Mouse (Mus musculus) liver, embryonic 14.5 days (tissue): ENCODE measurements around the gene Capn7. TPM values are rescaled to one million over a fixed set of nuclear protein-coding genes. Genes with fewer than 3 reads are reported as not detected.

Experiments
- ATAC-seq: fragments of 200-750 bp; cut with Nextera tagmentation; 2 replicates; pipeline ENCODE4 v1.8.0; 2017; ENCODE audit warnings: moderate number of reproducible peaks, mild to moderate bottlenecking, moderate library complexity; ENCODE audit not compliant: insufficient read depth
- DNase-seq, 3 experiments: peaks; one replicate each; pipeline ENCODE4 v3.0.0-alpha.2; 2012 to 2013; ENCODE audit warnings: low read depth in 3 of 3, low spot score in 3 of 3
- H3K27ac ChIP-seq: fragments of 300-500 bp; sonication (generic); 2 replicates; pipeline ENCODE4 v1.5.1; 2014; ENCODE audit warnings: moderate library complexity, mild to moderate bottlenecking, control low read depth, inconsistent platforms
- H3K27me3 ChIP-seq: fragments of 300-500 bp; sonication (generic); 2 replicates; pipeline ENCODE4 v1.6.1; 2014; ENCODE audit warnings: mild to moderate bottlenecking, low read length, moderate library complexity; ENCODE audit not compliant: control insufficient read depth, insufficient read depth
- H3K36me3 ChIP-seq: fragments of 300-500 bp; sonication (generic); replicated peaks from 2 replicates; pipeline ENCODE4 v1.6.1; 2014; ENCODE audit warnings: low read depth; ENCODE audit not compliant: control insufficient read depth, insufficient read depth
- H3K4me1 ChIP-seq, 2 experiments: fragments of 200-500 bp in 1 of 2; fragments of 300-500 bp in 1 of 2; sonication (generic) in 1 of 2; replicated peaks; 2 replicates each; pipeline ENCODE4 v1.6.1; 2012 to 2014; ENCODE audit warnings: antibody characterized with exemption in 1 of 2, inconsistent platforms in 1 of 2, low read length in 1 of 2; ENCODE audit not compliant: control insufficient read depth in 2 of 2, insufficient read depth in 2 of 2
- H3K4me2 ChIP-seq: fragments of 300-500 bp; sonication (generic); 2 replicates; pipeline ENCODE4 v1.6.1; 2014; ENCODE audit warnings: low read depth, mild to moderate bottlenecking, control low read depth, moderate library complexity
- H3K4me3 ChIP-seq, 2 experiments: fragments of 200-500 bp in 1 of 2; fragments of 300-500 bp in 1 of 2; sonication (generic) in 1 of 2; 2 replicates each; pipeline ENCODE4 v1.5.1; 2012 to 2014; ENCODE audit warnings: low read depth in 2 of 2, low read length in 2 of 2, mild to moderate bottlenecking in 2 of 2, control low read depth in 1 of 2, inconsistent platforms in 1 of 2, moderate library complexity in 1 of 2; ENCODE audit not compliant: insufficient read depth in 1 of 2
- H3K9ac ChIP-seq: fragments of 300-500 bp; sonication (generic); replicated peaks from 2 replicates; pipeline ENCODE4 v1.6.1; 2014; ENCODE audit warnings: mild to moderate bottlenecking, control low read depth, moderate library complexity
- H3K9me3 ChIP-seq: fragments of 300-500 bp; sonication (generic); 2 replicates; pipeline ENCODE4 v1.6.1; 2016; ENCODE audit warnings: low read length, mixed read lengths; ENCODE audit not compliant: control insufficient read depth
- CTCF ChIP-seq: IDR thresholded peaks from 2 replicates; pipeline ENCODE4 v1.5.1; 2016; ENCODE audit warnings: antibody characterized with exemption, low read depth, control low read depth
- EP300 ChIP-seq: IDR thresholded peaks from 2 replicates; pipeline ENCODE4 v1.6.1; 2016; ENCODE audit warnings: antibody characterized with exemption, low read depth
- WGBS: fragments of 180-500 bp; shearing (Covaris S2); extraction: QIAGEN DNeasy Blood & Tissue Kit; methylation state at CpG from one replicate; pipeline ENCODE4 v1.1.7; 2014; ENCODE audit not compliant: insufficient replicate concordance; 5-methylcytosine and 5-hydroxymethylcytosine counted together
- polyA plus RNA-seq, 2 experiments: library from polyadenylated mRNA; depleted of rRNA in 1 of 2; stranded (reverse) in 1 of 2; unstranded in 1 of 2; fragments of >200 nt; fragmentation: Nextera tagmentation in 1 of 2; extraction: Ambion mirVana in 1 of 2; gene quantifications; 2 replicates each; pipeline versions ENCODE4 v1.2.1 to v1.2.3; 2012 to 2014

Capn7 gene
- polyA plus RNA-seq, 2 experiments, result 13.7 to 17.7 TPM

DNA sequence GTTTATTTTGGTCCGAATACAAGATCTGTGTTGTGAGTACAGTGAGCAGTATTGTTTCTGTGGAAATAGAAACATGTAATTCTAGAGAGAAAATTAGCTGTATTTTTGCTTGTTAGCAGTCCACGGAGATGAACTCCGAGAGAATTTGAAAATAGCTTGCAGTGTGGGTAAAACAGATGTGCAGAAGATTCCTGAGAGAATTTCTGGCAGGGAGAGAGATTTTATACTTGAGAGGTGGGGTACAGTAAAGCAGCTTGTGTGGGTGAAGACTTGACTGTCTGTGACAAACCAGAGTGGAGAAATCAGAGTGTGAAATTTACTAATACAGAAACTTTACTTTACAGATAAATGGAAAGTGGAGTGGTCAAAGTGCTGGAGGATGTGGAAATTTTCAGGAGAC lies 32.9 kb downstream of the Capn7 start:
- H3K27me3 ChIP-seq, result no peaks in the 10 kb centered on the region
- no peaks in the 10 kb centered on the region for H3K9me3 ChIP-seq
- H3K4me1 ChIP-seq, result peaks cover 0 to 2% of the 10 kb centered on the region in 2 experiments; a peak in 1 of 4 replicates
- ATAC-seq, result no peak
- peaks cover 35% of the 10 kb centered on the region for H3K36me3 ChIP-seq
- H3K4me3 ChIP-seq, result no peak overlapping the region
- H3K9ac ChIP-seq, result no peak overlapping the region
- no peak overlapping the region for H3K4me2 ChIP-seq
- 78% methylated on average over 3 of the region's 3 CpGs for WGBS
- TF ChIP-seq EP300 (no peak), CTCF (no peak)
- no peak overlapping the region for H3K27ac ChIP-seq
- DNase-seq, result no peak

DNA sequence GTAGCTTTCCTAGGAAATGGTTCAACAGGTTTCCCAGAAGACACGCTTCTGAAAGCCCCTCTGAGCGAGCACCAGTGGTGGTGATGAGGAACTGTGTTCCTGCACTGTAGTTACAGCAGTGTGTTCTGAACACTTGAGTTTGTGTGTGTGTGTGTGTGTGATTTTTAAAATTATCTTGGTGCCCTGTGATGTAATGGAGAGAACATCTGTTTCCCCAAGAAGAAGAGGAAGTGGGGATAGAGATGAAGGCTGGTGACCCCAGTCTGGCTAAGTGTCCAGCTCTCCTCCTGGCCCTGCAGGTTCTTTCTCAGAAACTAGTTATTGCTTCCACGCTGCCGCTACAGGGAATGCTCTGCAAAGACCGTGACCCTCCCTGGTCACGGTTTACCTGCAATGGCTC lies 38.0 kb downstream of the Capn7 start:
- peaks cover 37% of the 10 kb centered on the region for H3K36me3 ChIP-seq
- no peak for DNase-seq
- H3K9ac ChIP-seq, result no peak overlapping the region
- no peaks in the 10 kb centered on the region for H3K4me1 ChIP-seq
- no peak for ATAC-seq
- H3K27ac ChIP-seq, result no peak overlapping the region
- no peak for TF ChIP-seq EP300
- no peak for TF ChIP-seq CTCF
- no peak overlapping the region for H3K4me2 ChIP-seq
- no peak overlapping the region for H3K4me3 ChIP-seq
- no peaks in the 10 kb centered on the region for H3K27me3 ChIP-seq
- H3K9me3 ChIP-seq, result no peaks in the 10 kb centered on the region
- WGBS, result 71% methylated on average over 6 of the region's 6 CpGs

DNA sequence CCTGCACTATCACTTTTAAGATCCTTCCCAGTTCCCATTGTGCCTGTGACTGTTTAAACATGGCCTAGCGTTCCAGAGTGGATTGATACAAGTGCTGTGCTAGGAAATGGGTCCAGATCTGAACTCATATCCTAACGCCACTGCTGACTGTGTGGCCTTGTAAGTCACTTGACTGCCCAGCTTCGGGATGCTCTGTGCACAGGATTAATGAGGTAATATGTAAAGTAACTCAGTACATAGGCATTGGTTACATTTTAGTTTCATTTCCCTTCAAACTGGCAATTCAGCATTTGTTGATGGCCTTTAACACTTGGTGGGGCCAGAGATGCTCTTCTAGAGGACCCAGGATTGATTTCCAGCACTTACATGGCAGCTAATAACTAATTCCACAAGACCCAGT lies 39.9 kb downstream of the Capn7 start:
- no peak overlapping the region for H3K4me3 ChIP-seq
- H3K9ac ChIP-seq, result no peak overlapping the region
- ATAC-seq, result no peak
- H3K4me2 ChIP-seq, result no peak overlapping the region
- no peaks in the 10 kb centered on the region for H3K4me1 ChIP-seq
- no peak overlapping the region for H3K27ac ChIP-seq
- H3K27me3 ChIP-seq, result no peaks in the 10 kb centered on the region
- DNase-seq, result no peak
- WGBS, result 77% methylated on average over 3 of the region's 3 CpGs
- no peaks in the 10 kb centered on the region for H3K9me3 ChIP-seq
- TF ChIP-seq EP300 (no peak), CTCF (no peak)
- H3K36me3 ChIP-seq, result peaks cover 23% of the 10 kb centered on the region

DNA sequence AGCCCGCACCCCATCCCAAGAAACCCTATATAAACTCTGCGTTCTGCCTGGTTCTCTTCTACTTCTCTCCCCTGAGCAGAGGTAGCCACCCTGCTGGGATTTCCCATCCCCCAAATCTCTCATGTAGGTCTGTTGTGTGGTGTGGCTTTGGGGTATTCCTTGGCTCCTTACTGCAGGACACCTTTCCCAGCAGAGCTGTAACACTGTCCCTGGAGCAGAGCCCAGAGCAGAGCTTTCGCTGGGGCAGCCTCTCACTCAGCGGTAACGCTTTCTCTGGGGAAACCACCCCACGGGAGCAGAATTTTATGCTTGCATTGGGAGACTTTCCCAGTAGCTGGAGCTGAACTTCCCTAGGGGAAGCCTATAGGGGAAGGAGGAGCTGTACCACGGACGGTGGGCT lies 45.8 kb downstream of the Capn7 start:
- no peak overlapping the region for H3K9ac ChIP-seq
- DNase-seq, result no peak
- no peak overlapping the region for H3K4me3 ChIP-seq
- H3K36me3 ChIP-seq, result peaks cover 4% of the 10 kb centered on the region
- H3K4me2 ChIP-seq, result no peak overlapping the region
- TF ChIP-seq CTCF, result no peak
- no peak overlapping the region for H3K27ac ChIP-seq
- no peak for ATAC-seq
- H3K9me3 ChIP-seq, result no peaks in the 10 kb centered on the region
- 76% methylated on average over 8 of the region's 8 CpGs for WGBS
- H3K4me1 ChIP-seq, result no peaks in the 10 kb centered on the region; a peak in 2 of 4 replicates
- no peaks in the 10 kb centered on the region for H3K27me3 ChIP-seq

DNA sequence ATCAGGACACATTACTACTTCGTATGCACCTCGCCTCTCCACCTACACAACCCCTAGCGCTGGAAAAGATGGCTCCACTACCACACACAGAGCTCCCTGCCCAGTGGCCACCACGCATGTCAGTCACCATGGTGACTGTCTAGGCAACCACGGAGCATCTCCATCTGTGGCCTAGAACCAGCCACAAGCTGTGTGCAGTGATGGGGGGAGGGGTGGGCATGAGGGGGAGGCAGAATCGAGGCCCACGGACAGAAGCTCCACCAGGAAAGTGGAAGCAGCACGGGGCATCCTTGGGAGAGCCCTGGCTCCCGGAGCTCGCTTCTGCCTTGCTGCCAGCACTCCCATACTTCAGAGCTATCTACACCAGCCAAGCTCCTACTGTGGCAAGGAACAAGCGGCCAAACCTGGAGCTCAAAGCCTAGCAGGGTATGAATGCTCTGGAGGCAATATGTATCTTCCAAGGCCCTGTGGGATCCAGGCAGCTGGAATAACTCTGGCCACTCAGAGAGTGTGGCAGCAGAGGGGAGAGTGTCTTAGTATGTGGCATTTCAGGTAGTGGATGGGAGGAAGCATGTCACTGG lies 47.1 kb downstream of the Capn7 start:
- TF ChIP-seq EP300 (no peak), CTCF (no peak)
- no peak overlapping the region for H3K4me2 ChIP-seq
- H3K27ac ChIP-seq, result no peak overlapping the region
- 66% methylated on average over 11 of the region's 11 CpGs for WGBS
- DNase-seq (no peak), ATAC-seq (no peak)
- H3K4me3 ChIP-seq, result no peak overlapping the region
- H3K9ac ChIP-seq, result no peak overlapping the region
- no peaks in the 10 kb centered on the region for H3K9me3 ChIP-seq
- no peaks in the 10 kb centered on the region for H3K36me3 ChIP-seq
- H3K27me3 ChIP-seq, result no peaks in the 10 kb centered on the region
- no peaks in the 10 kb centered on the region; a peak in 2 of 4 replicates for H3K4me1 ChIP-seq
